Mouse (Mus musculus) brain, embryonic 18.5 days (tissue): ENCODE data around the gene Nr4a2.

Experiments used
- DNase-seq: peaks from one replicate; pipeline ENCODE4 v3.0.0-alpha.2; 2012; ENCODE audit warnings: low read depth, low spot score

The Nr4a2 gene

GRCm38 (mm10) chr2:57111791-57112538 lies 11.8 kb downstream of the Nr4a2 start:
- no peak for DNase-seq

- DNase-seq: no peak
Observed at GRCm38 (mm10) chr2:57111011-57111790, 12.6 kb downstream of the Nr4a2 start.

- no peak for DNase-seq
Observed at GRCm38 (mm10) chr2:57110401-57110800, 13.4 kb downstream of the Nr4a2 start.

DNA sequence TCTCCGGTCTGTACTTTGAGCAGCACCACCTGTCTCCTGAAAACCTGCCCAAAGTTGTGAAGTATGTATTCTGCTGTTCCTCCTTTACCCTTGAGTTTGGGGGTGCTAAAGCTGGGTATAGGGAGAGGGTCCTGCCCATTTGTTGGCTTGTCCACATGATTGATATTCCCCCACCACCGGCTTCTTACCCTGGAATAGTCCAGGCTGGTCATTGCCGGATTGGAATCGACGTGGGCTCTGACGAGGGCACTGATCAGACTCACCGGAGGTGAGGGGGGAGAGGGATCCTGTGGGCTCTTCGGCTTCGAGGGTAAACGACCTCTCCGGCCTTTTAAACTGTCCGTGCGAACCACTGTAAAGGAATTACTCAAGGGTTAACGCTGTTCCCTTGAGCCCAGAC lies 13.9 kb downstream of the Nr4a2 start:
- DNase-seq: no peak

DNA sequence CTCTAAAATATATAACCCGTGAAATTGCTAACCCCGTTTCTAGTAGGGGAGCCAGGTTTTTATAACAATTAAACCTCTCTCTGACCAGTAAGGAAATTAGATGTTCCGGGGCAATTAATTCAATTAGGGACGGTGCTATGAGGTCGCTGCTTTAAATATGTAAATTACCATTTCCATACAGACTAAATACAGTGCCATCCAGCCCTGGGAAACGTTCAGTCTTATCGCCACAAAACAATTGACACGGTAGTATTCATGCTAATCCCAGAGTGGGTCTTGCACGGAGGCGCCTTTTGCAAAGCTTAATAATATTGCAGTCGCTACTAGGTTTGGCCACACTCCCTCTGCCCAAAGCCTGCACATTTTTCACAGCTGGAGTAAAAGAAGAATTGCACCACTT lies 14.5 kb downstream of the Nr4a2 start:
- no peak for DNase-seq

DNA sequence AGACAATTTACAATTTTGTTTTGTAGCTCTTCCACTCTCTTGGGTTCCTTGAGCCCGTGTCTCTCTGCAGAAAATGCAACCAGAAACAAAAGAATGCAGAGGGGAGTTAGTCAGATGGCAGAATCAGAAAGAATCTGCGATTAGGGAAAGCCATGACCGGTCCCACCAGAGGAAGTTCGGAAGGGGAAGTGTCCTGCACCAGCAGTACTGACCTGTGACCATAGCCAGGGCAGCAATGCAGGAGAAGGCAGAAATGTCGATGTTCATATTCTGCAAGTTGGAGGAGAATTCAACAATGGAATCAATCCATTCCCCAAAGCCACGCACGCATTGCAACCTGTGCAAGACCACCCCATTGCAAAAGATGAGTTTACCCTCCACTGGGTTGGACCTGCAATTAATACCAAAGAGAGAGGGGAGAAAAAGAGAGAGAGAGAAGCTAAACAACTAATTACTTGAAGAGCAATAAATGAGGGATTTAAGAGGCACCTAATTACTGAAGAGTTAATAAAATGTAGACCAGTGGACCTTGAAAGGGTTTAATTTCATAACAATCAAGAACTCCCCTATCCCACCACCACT lies 15.4 kb downstream of the Nr4a2 start:
- no peak for DNase-seq

GRCm38 (mm10) chr2:57105401-57105800 lies 18.4 kb downstream of the Nr4a2 start:
- DNase-seq: no peak

GRCm38 (mm10) chr2:57104731-57105130 lies 19.1 kb downstream of the Nr4a2 start:
- no peak for DNase-seq

- DNase-seq: no peak
Observed at GRCm38 (mm10) chr2:57103845-57104660, 19.8 kb downstream of the Nr4a2 start.

DNA sequence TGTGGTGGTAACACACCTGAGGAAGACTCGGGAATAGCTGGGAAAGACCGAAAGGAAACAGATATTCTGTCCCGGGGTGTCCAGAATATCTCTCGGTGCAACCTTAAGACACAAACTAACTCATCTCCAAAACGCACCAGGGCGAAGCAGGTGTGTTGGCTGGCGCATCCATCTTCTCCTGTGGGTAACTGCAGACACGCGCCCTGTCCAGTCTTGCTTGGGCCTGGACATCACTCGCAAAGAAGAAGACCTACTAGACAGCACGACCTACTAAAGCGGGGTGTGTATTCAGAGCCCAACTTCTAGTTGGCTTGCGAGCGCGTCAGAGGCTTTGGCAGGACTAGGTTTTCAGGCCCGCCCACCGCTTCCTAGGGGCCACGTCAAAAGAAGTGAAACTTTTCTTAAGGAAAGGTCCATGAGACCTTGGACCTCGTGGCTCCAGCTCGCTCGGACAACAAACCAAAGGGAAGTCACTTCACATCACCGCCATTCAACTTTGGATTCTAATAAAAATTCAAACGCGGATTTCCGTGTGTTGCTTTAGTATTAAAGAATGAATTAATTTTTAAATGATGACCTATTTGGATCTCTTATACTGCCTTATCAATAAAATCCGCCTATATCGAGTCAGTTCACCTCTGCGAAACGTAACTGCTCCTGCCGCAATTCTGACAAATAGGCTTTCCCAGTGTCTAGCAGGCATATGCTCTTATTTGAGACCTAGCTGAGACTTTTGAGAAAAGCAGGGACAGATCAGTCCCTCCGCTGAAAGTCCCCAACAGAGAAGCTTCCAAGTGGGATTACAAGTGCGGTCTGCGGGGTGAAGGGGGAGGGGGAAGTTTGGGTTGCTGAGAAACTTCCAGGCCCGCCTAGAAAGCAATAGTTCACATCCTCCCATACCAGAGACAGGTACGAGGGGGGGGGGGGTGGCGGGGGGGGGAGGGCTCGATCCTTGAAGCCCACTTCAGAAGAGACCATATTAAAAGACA lies 20.7 kb downstream of the Nr4a2 start:
- DNase-seq: no peak

GRCm38 (mm10) chr2:57102091-57102855 lies 21.5 kb downstream of the Nr4a2 start:
- DNase-seq: no peak

- DNase-seq: no peak
Observed at GRCm38 (mm10) chr2:57100241-57100640, 23.6 kb downstream of the Nr4a2 start.

GRCm38 (mm10) chr2:57072452-57072851 lies 51.4 kb downstream of the Nr4a2 start:
- no peak for DNase-seq

GRCm38 (mm10) chr2:57063480-57063879 lies 60.3 kb downstream of the Nr4a2 start:
- no peak for DNase-seq
